Mouse (Mus musculus): ENCODE data around the gene Maml1. TPM values are rescaled to one million over a fixed set of nuclear protein-coding genes. Genes with fewer than 3 reads are reported as not detected.

The Maml1 gene
- total and polyA plus RNA-seq, 2 experiments from 2014 or later: 1.6 to 10.8 TPM

GRCm38 (mm10) chr11:50233993-50234392, 58.1 kb downstream of the Maml1 start:
- no peak overlapping the region for H3K9ac ChIP-seq
- no peak overlapping the region for H3K4me2 ChIP-seq (ENCODE audit: low read depth)
- peaks cover 11% of the 10 kb centered on the region for H3K4me1 ChIP-seq (ENCODE audit: insufficient read depth)
- no peak for TF ChIP-seq CTCF (IDR thresholded peaks at IDR 0.05; ENCODE audit: low read depth)
- WGBS: 90% methylated on average over 11 of the region's 11 CpGs
- H3K4me3 ChIP-seq (ENCODE audit: low read depth, low read length): no peak overlapping the region
- H3K36me3 ChIP-seq (ENCODE audit: insufficient read depth): peaks cover 46% of the 10 kb centered on the region
- no peaks in the 10 kb centered on the region for H3K9me3 ChIP-seq (ENCODE audit: low read length)
- no peak for ATAC-seq
- 0 out of 2 replicates have a peak, but pooled peaks cover 5% of the 10 kb centered on the region for H3K27me3 ChIP-seq (ENCODE audit: insufficient read depth, low read length)
- no peak for DNase-seq
- H3K27ac ChIP-seq (ENCODE audit: low read depth, low read length): no peak overlapping the region

- H3K9ac ChIP-seq: no peak overlapping the region
- H3K36me3 ChIP-seq (ENCODE audit: insufficient read depth): peaks cover 46% of the 10 kb centered on the region
- WGBS: 95% methylated on average over 13 of the region's 13 CpGs
- no peak for DNase-seq
- TF ChIP-seq CTCF (IDR thresholded peaks at IDR 0.05; ENCODE audit: low read depth): no peak
- H3K4me3 ChIP-seq (ENCODE audit: low read depth, low read length): no peak overlapping the region
- H3K27ac ChIP-seq (ENCODE audit: low read depth, low read length): no peak overlapping the region
- peaks cover 11% of the 10 kb centered on the region for H3K4me1 ChIP-seq (ENCODE audit: insufficient read depth)
- no peak for ATAC-seq
- no peak overlapping the region for H3K4me2 ChIP-seq (ENCODE audit: low read depth)
- H3K9me3 ChIP-seq (ENCODE audit: low read length): no peaks in the 10 kb centered on the region
- 0 out of 2 replicates have a peak, but pooled peaks cover 5% of the 10 kb centered on the region for H3K27me3 ChIP-seq (ENCODE audit: insufficient read depth, low read length)
Measured at GRCm38 (mm10) chr11:50233022-50233421, 59.1 kb downstream of the Maml1 start.

- no peak overlapping the region for H3K9ac ChIP-seq
- 21% methylated on average over 8 of the region's 8 CpGs for WGBS
- peaks cover 46% of the 10 kb centered on the region for H3K36me3 ChIP-seq (ENCODE audit: insufficient read depth)
- H3K9me3 ChIP-seq (ENCODE audit: low read length): no peaks in the 10 kb centered on the region
- peak; percentile 69 for TF ChIP-seq CTCF (IDR thresholded peaks at IDR 0.05; ENCODE audit: low read depth)
- no peak overlapping the region for H3K4me3 ChIP-seq (ENCODE audit: low read depth, low read length)
- ATAC-seq (peak; percentile 34; the same call in 1 of the 2 replicates), DNase-seq (peak; percentile 84)
- H3K4me2 ChIP-seq (ENCODE audit: low read depth): 0 out of 2 replicates have a peak overlapping the region, but pooled peaks have one; percentile 26
- H3K27me3 ChIP-seq (ENCODE audit: insufficient read depth, low read length): 0 out of 2 replicates have a peak, but pooled peaks cover 5% of the 10 kb centered on the region
- H3K4me1 ChIP-seq (ENCODE audit: insufficient read depth): peaks cover 9% of the 10 kb centered on the region
- no peak overlapping the region for H3K27ac ChIP-seq (ENCODE audit: low read depth, low read length)
Measured at GRCm38 (mm10) chr11:50231411-50231810, 60.7 kb downstream of the Maml1 start.

- DNase-seq (no peak), ATAC-seq (no peak)
- peaks cover 10% of the 10 kb centered on the region for H3K4me1 ChIP-seq (ENCODE audit: insufficient read depth)
- 0 out of 2 replicates have a peak, but pooled peaks cover 4% of the 10 kb centered on the region for H3K27me3 ChIP-seq (ENCODE audit: insufficient read depth, low read length)
- WGBS: 29% methylated on average over 45 of the region's 45 CpGs
- no peaks in the 10 kb centered on the region for H3K9me3 ChIP-seq (ENCODE audit: low read length)
- H3K36me3 ChIP-seq (ENCODE audit: insufficient read depth): peaks cover 46% of the 10 kb centered on the region
- H3K4me2 ChIP-seq (ENCODE audit: low read depth): 0 out of 2 replicates have a peak overlapping the region, but pooled peaks have one; percentile 26
- no peak overlapping the region for H3K9ac ChIP-seq
- H3K27ac ChIP-seq (ENCODE audit: low read depth, low read length): 0 out of 2 replicates have a peak overlapping the region, but pooled peaks have one; percentile 40
- H3K4me3 ChIP-seq (ENCODE audit: low read depth, low read length): peak overlapping the region; percentile 9; the same call in 1 of the 2 replicates
- TF ChIP-seq CTCF (IDR thresholded peaks at IDR 0.05; ENCODE audit: low read depth): no peak
Measured at GRCm38 (mm10) chr11:50230481-50231304, 61.4 kb downstream of the Maml1 start.

- 45% methylated on average over 7 of the region's 7 CpGs for WGBS
- Histone ChIP-seq H3K9me3 (ENCODE audit: low read length) (no peaks in the 10 kb centered on the region), H3K9ac (0 out of 2 replicates have a peak overlapping the region, but pooled peaks have one; percentile 14), H3K27me3 (ENCODE audit: insufficient read depth, low read length) (no peaks in the 10 kb centered on the region), H3K4me3 (ENCODE audit: low read depth, low read length) (no peak overlapping the region), H3K27ac (ENCODE audit: low read depth, low read length) (no peak overlapping the region), H3K4me2 (ENCODE audit: low read depth) (no peak overlapping the region), H3K4me1 (ENCODE audit: insufficient read depth) (peaks cover 10% of the 10 kb centered on the region), H3K36me3 (ENCODE audit: insufficient read depth) (peaks cover 36% of the 10 kb centered on the region)
- no peak for TF ChIP-seq CTCF (IDR thresholded peaks at IDR 0.05; ENCODE audit: low read depth)
- no peak for DNase-seq
- no peak for ATAC-seq
Measured at GRCm38 (mm10) chr11:50229252-50229910, 62.7 kb downstream of the Maml1 start.

GRCm38 (mm10) chr11:50228772-50229171, 63.3 kb downstream of the Maml1 start:
- H3K9me3 ChIP-seq (ENCODE audit: low read length): no peaks in the 10 kb centered on the region
- no peak overlapping the region for H3K4me3 ChIP-seq (ENCODE audit: low read depth, low read length)
- DNase-seq (no peak), ATAC-seq (no peak)
- WGBS: 32% methylated on average over 3 of the region's 3 CpGs
- no peak overlapping the region for H3K27ac ChIP-seq (ENCODE audit: low read depth, low read length)
- no peak overlapping the region for H3K9ac ChIP-seq
- peaks cover 30% of the 10 kb centered on the region for H3K36me3 ChIP-seq (ENCODE audit: insufficient read depth)
- H3K27me3 ChIP-seq (ENCODE audit: insufficient read depth, low read length): no peaks in the 10 kb centered on the region
- TF ChIP-seq CTCF (IDR thresholded peaks at IDR 0.05; ENCODE audit: low read depth): no peak
- no peak overlapping the region for H3K4me2 ChIP-seq (ENCODE audit: low read depth)
- H3K4me1 ChIP-seq (ENCODE audit: insufficient read depth): peaks cover 14% of the 10 kb centered on the region

Data from forebrain, postnatal 0 days (tissue).